Mouse (Mus musculus): ENCODE results near the gene Tars2. TPM values are rescaled to one million over a fixed set of nuclear protein-coding genes. Genes with fewer than 3 reads are reported as not detected.

The Tars2 gene
- polyA plus RNA-seq (2014; fragmentation: Illumina TruSeq; extraction: RNeasy Lipid Tissue Mini Kit (QIAGEN cat#74804); ENCODE audit: low read depth, low replicate concordance) = 12.8 TPM

GRCm38 (mm10) chr3:95760106-95760505, at the start of gene Tars2:
TSS of gene Tars2 (minus strand) at chr3:95760206.

GRCm38 (mm10) chr3:95739353-95740104, 20.5 kb downstream of the Tars2 start, which contains the start of gene Ecm1:
TSS of gene Ecm1 (minus strand) at chr3:95739569.

Other genes with a start within 250 kb of the Tars2 start
- gene Ctss, start 233.4 kb downstream of the Tars2 start, polyA plus RNA-seq (2014; fragmentation: Illumina TruSeq; extraction: RNeasy Lipid Tissue Mini Kit (QIAGEN cat#74804); ENCODE audit: low read depth, low replicate concordance) = 10.9 TPM
- gene Hormad1, start 200.5 kb downstream of the Tars2 start, polyA plus RNA-seq (2014; fragmentation: Illumina TruSeq; extraction: RNeasy Lipid Tissue Mini Kit (QIAGEN cat#74804); ENCODE audit: low read depth, low replicate concordance) = 649 TPM
- gene Golph3l, start 171.3 kb downstream of the Tars2 start, polyA plus RNA-seq (2014; fragmentation: Illumina TruSeq; extraction: RNeasy Lipid Tissue Mini Kit (QIAGEN cat#74804); ENCODE audit: low read depth, low replicate concordance) = 29.8 TPM
- gene Ensa, start 135.2 kb downstream of the Tars2 start, polyA plus RNA-seq (2014; fragmentation: Illumina TruSeq; extraction: RNeasy Lipid Tissue Mini Kit (QIAGEN cat#74804); ENCODE audit: low read depth, low replicate concordance) = 50.6 TPM
- gene Mcl1, start 101.4 kb downstream of the Tars2 start, polyA plus RNA-seq (2014; fragmentation: Illumina TruSeq; extraction: RNeasy Lipid Tissue Mini Kit (QIAGEN cat#74804); ENCODE audit: low read depth, low replicate concordance) = 72.5 TPM
- 0.08 TPM for gene Adamtsl4, start 72.3 kb downstream of the Tars2 start, polyA plus RNA-seq (2014; fragmentation: Illumina TruSeq; extraction: RNeasy Lipid Tissue Mini Kit (QIAGEN cat#74804); ENCODE audit: low read depth, low replicate concordance)
- gene Ecm1, start 20.6 kb downstream of the Tars2 start, polyA plus RNA-seq (2014; fragmentation: Illumina TruSeq; extraction: RNeasy Lipid Tissue Mini Kit (QIAGEN cat#74804); ENCODE audit: low read depth, low replicate concordance) = 0.95 TPM
- gene Rprd2, start 58.7 kb upstream of the Tars2 start, polyA plus RNA-seq (2014; fragmentation: Illumina TruSeq; extraction: RNeasy Lipid Tissue Mini Kit (QIAGEN cat#74804); ENCODE audit: low read depth, low replicate concordance) = 29.8 TPM
- 39.6 TPM for gene Prpf3, start 95.7 kb upstream of the Tars2 start, polyA plus RNA-seq (2014; fragmentation: Illumina TruSeq; extraction: RNeasy Lipid Tissue Mini Kit (QIAGEN cat#74804); ENCODE audit: low read depth, low replicate concordance)
- 11.8 TPM for gene Mrps21, start 111.3 kb upstream of the Tars2 start, polyA plus RNA-seq (2014; fragmentation: Illumina TruSeq; extraction: RNeasy Lipid Tissue Mini Kit (QIAGEN cat#74804); ENCODE audit: low read depth, low replicate concordance)
- 4.8 TPM for gene Ciart, start 122.0 kb upstream of the Tars2 start, polyA plus RNA-seq (2014; fragmentation: Illumina TruSeq; extraction: RNeasy Lipid Tissue Mini Kit (QIAGEN cat#74804); ENCODE audit: low read depth, low replicate concordance)
- gene BC028528, start 131.8 kb upstream of the Tars2 start, polyA plus RNA-seq (2014; fragmentation: Illumina TruSeq; extraction: RNeasy Lipid Tissue Mini Kit (QIAGEN cat#74804); ENCODE audit: low read depth, low replicate concordance) = 7.3 TPM
- 3.9 TPM for gene Aph1a, start 133.8 kb upstream of the Tars2 start, polyA plus RNA-seq (2014; fragmentation: Illumina TruSeq; extraction: RNeasy Lipid Tissue Mini Kit (QIAGEN cat#74804); ENCODE audit: low read depth, low replicate concordance)
- 1.8 TPM for gene Car14, start 144.5 kb upstream of the Tars2 start, polyA plus RNA-seq (2014; fragmentation: Illumina TruSeq; extraction: RNeasy Lipid Tissue Mini Kit (QIAGEN cat#74804); ENCODE audit: low read depth, low replicate concordance)
- 34.5 TPM for gene Anp32e, start 169.0 kb upstream of the Tars2 start, polyA plus RNA-seq (2014; fragmentation: Illumina TruSeq; extraction: RNeasy Lipid Tissue Mini Kit (QIAGEN cat#74804); ENCODE audit: low read depth, low replicate concordance)
- gene Plekho1, start 235.8 kb upstream of the Tars2 start, polyA plus RNA-seq (2014; fragmentation: Illumina TruSeq; extraction: RNeasy Lipid Tissue Mini Kit (QIAGEN cat#74804); ENCODE audit: low read depth, low replicate concordance) = 8.6 TPM

All from testis, adult 10 weeks (tissue).